Mouse (Mus musculus): ENCODE data around the gene Smug1.

DNA sequence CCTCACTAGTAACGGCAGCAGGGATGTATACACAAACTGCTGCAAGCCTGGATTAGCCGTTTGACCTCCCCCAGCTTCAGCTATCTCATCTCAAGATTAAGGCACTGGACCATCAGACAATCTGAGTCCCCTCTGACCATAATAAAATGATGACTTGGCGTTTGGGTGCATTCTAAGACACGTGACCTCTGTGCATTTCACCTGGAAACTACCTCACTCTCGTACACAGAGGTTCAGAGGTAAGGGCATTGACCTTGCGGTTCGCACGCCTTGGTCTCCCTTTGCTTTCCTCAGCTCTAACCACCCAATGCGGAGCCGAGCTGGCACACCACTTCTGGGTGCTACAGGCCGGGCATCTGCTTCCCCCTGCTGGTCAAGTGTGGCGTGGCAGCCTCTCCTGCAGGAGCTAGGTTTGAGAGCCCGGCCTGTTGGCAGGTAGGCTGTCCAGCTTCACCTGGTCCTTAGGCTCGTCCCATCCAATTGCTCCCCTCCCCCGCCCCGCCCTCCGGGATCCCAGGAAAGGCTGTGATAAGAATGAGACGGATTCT lies 10.1 kb upstream of the Smug1 start:
- TF ChIP-seq CTCF (IDR thresholded peaks at IDR 0.05; ENCODE audit: control insufficient read depth, insufficient read depth, low read length) (peak; percentile 95), POLR2A (IDR thresholded peaks at IDR 0.05; ENCODE audit: borderline replicate concordance, control insufficient read depth, low read depth, low read length) (0 out of 2 replicates have a peak, but pooled peaks have one; percentile 21)
